Mouse (Mus musculus) G1E (cell line): ENCODE measurements around the gene Dse. TPM values are rescaled to one million over a fixed set of nuclear protein-coding genes. Genes with fewer than 3 reads are reported as not detected.

Experiments used
- ATAC-seq: 2 replicates; pipeline ENCODE4 v1.8.0; 2016; ENCODE audit warnings: mild to moderate bottlenecking; ENCODE audit not compliant: insufficient number of reproducible peaks, poor library complexity, low FRiP score, severe bottlenecking; ENCODE audit errors: extremely low read depth
- DNase-seq: peaks from one replicate; pipeline ENCODE4 v3.0.0; 2012; ENCODE audit warnings: low spot score
- H3K27me3 ChIP-seq: 2 replicates; pipeline ENCODE4 v1.6.1; 2012; ENCODE audit warnings: mild to moderate bottlenecking, low read length, inconsistent platforms; ENCODE audit not compliant: insufficient read depth
- H3K36me3 ChIP-seq: replicated peaks from 2 replicates; pipeline ENCODE3; 2012; ENCODE audit warnings: mild to moderate bottlenecking, inconsistent platforms
- H3K4me1 ChIP-seq: 2 replicates; pipeline ENCODE4 v1.6.1; 2012; ENCODE audit warnings: low read depth, low read length, inconsistent platforms, mixed read lengths; ENCODE audit not compliant: insufficient read depth
- H3K4me3 ChIP-seq: 2 replicates; pipeline ENCODE4 v1.5.1; 2012; ENCODE audit warnings: low read depth, mild to moderate bottlenecking, inconsistent platforms, low read length, moderate library complexity, mixed read lengths
- H3K9me3 ChIP-seq: replicated peaks from 2 replicates; pipeline ENCODE4 v1.6.1; 2012; ENCODE audit warnings: inconsistent platforms
- CTCF ChIP-seq: IDR thresholded peaks from 2 replicates; pipeline ENCODE4 v1.5.1; 2012; ENCODE audit warnings: low read depth, low read length, inconsistent platforms, mixed read lengths
- GATA1 ChIP-seq: IDR thresholded peaks from 2 replicates; pipeline ENCODE4 v1.6.1; 2012; ENCODE audit warnings: borderline replicate concordance, low read length, inconsistent platforms, mixed read lengths
- GATA2 ChIP-seq: IDR thresholded peaks from 2 replicates; pipeline ENCODE4 v1.6.1; 2012; ENCODE audit warnings: low read depth, low read length, inconsistent platforms, borderline replicate concordance
- POLR2AphosphoS5 ChIP-seq: IDR thresholded peaks from 2 replicates; pipeline ENCODE4 v1.6.1; 2012; ENCODE audit warnings: low read depth, low read length, inconsistent platforms; ENCODE audit not compliant: insufficient replicate concordance
- TAL1 ChIP-seq: conservative IDR thresholded peaks from 2 replicates; pipeline ENCODE4 v1.6.1; 2012; ENCODE audit warnings: low read depth, low read length, inconsistent platforms, mixed read lengths
- polyA plus RNA-seq: library from polyadenylated mRNA; stranded (reverse); fragments of >175 nt; gene quantifications from 2 replicates; pipeline ENCODE4 v1.2.3, GENCODE M21; 2012
- total RNA-seq, 2 experiments: library from RNA; stranded (forward) in 1 of 2; stranded (reverse) in 1 of 2; fragments of 200-1000 nt in 1 of 2; fragments of >200 nt in 1 of 2; fragmentation: Nextera tagmentation in 1 of 2; gene quantifications; 2 replicates each; pipeline ENCODE4 v1.2.3; 2014 to 2017

Gene Dse
- total and polyA plus RNA-seq, 3 experiments = under 0.01 TPM; not detected in 2

DNA sequence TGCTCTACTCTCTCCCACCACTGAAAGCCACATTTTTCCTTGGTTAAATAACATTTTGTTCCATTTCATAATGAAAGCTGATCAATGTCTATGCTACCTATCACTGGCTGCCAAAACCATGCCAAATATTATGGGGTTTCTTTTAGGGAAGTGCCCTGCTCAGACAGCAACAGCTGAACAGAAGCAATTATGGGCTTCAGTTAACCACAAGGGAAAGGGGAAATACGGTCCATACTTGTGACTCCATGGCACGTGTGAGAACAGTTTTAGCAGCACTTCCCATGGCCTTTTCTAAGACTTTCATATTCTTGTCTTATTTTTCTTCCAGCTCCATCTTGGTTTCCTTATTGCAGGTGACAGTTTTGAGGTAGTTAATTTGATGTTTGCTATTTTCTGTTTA is 76.2 kb downstream of the Dse start:
- no peak overlapping the region for H3K4me3 ChIP-seq
- no peak for TF ChIP-seq GATA1
- TF ChIP-seq CTCF = no peak
- no peak for TF ChIP-seq TAL1
- TF ChIP-seq GATA2 = no peak
- TF ChIP-seq POLR2AphosphoS5 = no peak
- H3K9me3 ChIP-seq = no peaks in the 10 kb centered on the region
- H3K36me3 ChIP-seq = no peaks in the 10 kb centered on the region
- no peak for DNase-seq
- H3K27me3 ChIP-seq = peaks cover 13% of the 10 kb centered on the region
- no peaks in the 10 kb centered on the region; the same call in 1 of the 2 replicates for H3K4me1 ChIP-seq
- ATAC-seq = no peak; the same call in 1 of the 2 replicates

DNA sequence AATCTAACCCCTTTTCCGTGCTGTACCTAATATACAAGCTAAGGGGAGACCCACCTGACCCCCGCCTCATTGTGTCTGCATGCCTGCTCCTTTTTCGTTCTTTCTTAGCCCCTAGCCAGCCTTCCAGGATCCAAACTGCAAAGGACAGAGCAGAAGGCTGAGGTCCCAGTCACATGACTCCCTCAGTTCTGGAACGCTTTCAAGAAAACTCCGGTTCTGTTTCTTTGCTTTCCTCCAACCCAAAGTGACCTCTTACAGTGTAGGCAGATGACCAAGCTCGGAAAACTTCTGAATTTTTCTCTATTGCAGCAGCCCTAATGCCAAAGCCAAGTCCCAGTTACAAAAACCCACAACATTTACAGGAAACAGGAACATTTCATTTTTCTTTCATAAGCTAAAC is 79.1 kb downstream of the Dse start:
- no peak for DNase-seq
- no peaks in the 10 kb centered on the region; the same call in 1 of the 2 replicates for H3K4me1 ChIP-seq
- no peak for ATAC-seq
- no peaks in the 10 kb centered on the region for H3K9me3 ChIP-seq
- TF ChIP-seq TAL1 = no peak
- no peak for TF ChIP-seq CTCF
- TF ChIP-seq POLR2AphosphoS5 = no peak
- no peak for TF ChIP-seq GATA2
- TF ChIP-seq GATA1 = no peak
- H3K4me3 ChIP-seq = no peak overlapping the region
- H3K27me3 ChIP-seq = peaks cover 10% of the 10 kb centered on the region
- H3K36me3 ChIP-seq = no peaks in the 10 kb centered on the region

DNA sequence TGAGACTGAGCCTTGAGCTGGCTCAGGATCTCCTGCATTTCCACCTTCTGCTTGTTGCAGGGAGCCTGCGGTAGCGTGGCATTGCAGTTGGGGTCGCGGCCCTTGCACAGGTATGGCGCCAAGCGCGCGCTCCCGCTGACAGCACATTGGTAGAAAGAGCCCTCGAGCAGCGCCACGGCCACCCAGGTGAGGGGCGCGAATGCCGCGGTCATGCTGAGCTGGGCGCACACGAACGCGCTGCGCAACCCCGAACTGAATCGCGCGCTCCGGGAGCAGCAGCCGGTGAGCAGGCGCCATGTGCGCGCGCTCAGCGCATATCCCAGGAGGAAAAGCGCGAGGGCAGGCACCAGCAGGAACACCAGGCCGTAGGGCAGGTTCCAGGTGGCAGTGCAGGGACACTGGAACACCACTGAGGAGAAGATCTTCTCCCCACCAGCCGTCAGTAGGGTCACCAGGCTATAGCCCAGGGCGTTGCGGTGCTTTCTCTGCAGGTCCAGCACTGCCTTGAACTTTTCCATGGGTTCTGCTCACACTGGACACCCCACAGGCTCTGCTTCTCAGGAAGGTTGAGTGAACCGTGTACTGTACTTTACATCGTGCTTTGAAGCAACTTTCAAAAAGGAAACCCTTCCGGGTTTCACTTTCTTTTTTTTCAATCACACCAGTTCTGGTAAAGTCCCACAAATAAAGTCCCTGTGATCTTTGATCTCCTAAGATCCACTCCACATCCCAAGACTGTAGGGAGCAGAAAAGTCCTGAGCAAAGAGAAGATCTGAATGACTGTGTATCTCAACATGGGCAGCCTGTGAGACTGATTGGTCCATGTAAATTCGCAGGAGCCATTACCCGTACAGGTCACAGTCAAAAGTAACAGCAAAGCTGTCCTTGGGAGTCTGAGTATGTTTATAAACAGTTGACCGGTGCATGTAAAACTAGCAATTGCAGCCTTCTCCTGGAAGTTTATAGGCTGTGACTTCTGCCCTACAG is 79.8 kb downstream of the Dse start, which contains the start of gene Calhm6:
Gene Calhm6, minus strand, starts transcription at position 593 of the 987 bp plus-strand sequence.
- no peaks in the 10 kb centered on the region for H3K9me3 ChIP-seq
- DNase-seq (no peak), ATAC-seq (no peak)
- H3K36me3 ChIP-seq = no peaks in the 10 kb centered on the region
- peaks cover 12% of the 10 kb centered on the region for H3K27me3 ChIP-seq
- no peaks in the 10 kb centered on the region; the same call in 1 of the 2 replicates for H3K4me1 ChIP-seq
- no peak within 1 kb of the TSS for H3K4me3 ChIP-seq
- TF ChIP-seq CTCF = no peak
- TF ChIP-seq GATA2 = no peak
- TF ChIP-seq POLR2AphosphoS5 = no peak
- no peak for TF ChIP-seq GATA1
- no peak for TF ChIP-seq TAL1

DNA sequence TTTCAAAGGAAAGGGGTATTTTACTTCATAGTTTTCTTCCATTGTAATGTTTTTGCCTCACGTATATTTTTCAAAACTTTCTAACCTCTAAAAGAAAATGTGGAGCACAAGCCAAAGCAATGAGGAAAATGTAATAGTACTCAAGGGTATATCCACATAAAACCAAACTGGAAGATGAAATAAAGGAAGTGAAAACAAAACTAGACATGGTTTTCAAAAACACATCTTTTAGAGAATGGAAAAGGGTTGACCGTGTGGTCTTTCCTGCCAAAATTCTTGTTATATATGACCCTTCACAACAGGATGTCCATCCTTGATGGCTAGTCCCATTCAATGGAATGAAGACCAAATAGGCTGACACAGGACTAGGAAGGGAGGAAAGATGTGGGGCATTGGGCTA is 89.1 kb downstream of the Dse start:
- no peaks in the 10 kb centered on the region for H3K4me1 ChIP-seq
- H3K27me3 ChIP-seq = peaks cover 11% of the 10 kb centered on the region; the same call in 1 of the 2 replicates
- H3K36me3 ChIP-seq = no peaks in the 10 kb centered on the region
- no peak for DNase-seq
- no peak for ATAC-seq
- TF ChIP-seq GATA2 (no peak), GATA1 (no peak), CTCF (no peak), TAL1 (no peak), POLR2AphosphoS5 (no peak)
- H3K9me3 ChIP-seq = no peaks in the 10 kb centered on the region
- H3K4me3 ChIP-seq = no peak overlapping the region

DNA sequence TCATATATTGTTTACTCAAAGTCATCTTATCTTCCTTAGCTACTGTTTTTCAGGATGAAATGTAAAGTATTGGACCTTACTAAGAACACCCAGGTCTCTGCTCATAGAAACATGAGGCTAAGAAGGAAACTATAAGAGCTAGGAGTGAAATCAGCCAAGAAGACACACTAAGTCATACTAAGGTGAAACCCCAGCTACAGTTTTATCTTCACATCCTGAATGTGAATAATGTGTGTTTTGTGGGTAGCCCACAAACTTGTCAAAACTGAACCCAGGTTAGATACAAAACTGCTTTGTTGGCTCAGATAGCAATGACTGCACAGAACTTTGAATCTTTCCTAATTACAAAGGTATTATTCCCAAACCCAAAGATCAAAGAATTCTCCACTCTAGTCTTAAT is 89.7 kb downstream of the Dse start:
- ATAC-seq (no peak), DNase-seq (no peak)
- no peak overlapping the region for H3K4me3 ChIP-seq
- no peaks in the 10 kb centered on the region for H3K9me3 ChIP-seq
- peaks cover 9% of the 10 kb centered on the region; the same call in 1 of the 2 replicates for H3K27me3 ChIP-seq
- H3K36me3 ChIP-seq = no peaks in the 10 kb centered on the region
- TF ChIP-seq POLR2AphosphoS5 (no peak), GATA1 (no peak), GATA2 (no peak), TAL1 (no peak), CTCF (no peak)
- H3K4me1 ChIP-seq = no peaks in the 10 kb centered on the region

DNA sequence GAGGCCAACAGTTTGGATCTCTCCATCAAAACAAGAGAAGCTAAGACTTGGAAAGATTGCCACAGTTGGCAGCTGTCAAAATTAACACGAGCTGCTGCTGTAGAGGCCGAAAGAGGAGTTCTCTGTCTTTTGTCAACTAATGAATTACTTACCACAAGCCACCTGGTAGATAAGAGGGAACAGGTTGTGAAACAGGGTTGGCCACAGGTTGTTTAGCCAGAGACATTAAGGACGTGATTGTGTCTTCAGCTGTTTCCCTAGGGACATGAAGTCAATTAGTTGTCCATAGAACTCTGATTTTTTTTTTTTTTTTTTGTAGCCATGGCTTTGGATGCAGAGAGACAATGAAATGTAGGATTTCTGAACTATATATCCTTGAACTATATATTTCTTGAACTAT is 90.4 kb downstream of the Dse start:
- H3K4me1 ChIP-seq = no peaks in the 10 kb centered on the region
- TF ChIP-seq CTCF (no peak), GATA1 (no peak), TAL1 (no peak), POLR2AphosphoS5 (no peak), GATA2 (no peak)
- no peak overlapping the region for H3K4me3 ChIP-seq
- no peaks in the 10 kb centered on the region for H3K9me3 ChIP-seq
- H3K27me3 ChIP-seq = peaks cover 8% of the 10 kb centered on the region; the same call in 1 of the 2 replicates
- DNase-seq = no peak
- H3K36me3 ChIP-seq = no peaks in the 10 kb centered on the region
- no peak for ATAC-seq
